Mouse (Mus musculus): Measurements from ENCODE around the gene Sft2d2.

Sft2d2 gene

GRCm38 (mm10) chr1:165193880-165194661, at the start of gene Sft2d2:
Gene Sft2d2, minus strand, starts transcription at chr1:165194438.
- WGBS = under 1% methylated on average over 69 of the region's 69 CpGs

GRCm38 (mm10) chr1:165236321-165237298, 42.4 kb upstream of the Sft2d2 start, which contains the start of gene Tiprl:
Gene Tiprl, minus strand, starts transcription at chr1:165236996.
- WGBS = under 1% methylated on average over 76 of the region's 76 CpGs

DNA sequence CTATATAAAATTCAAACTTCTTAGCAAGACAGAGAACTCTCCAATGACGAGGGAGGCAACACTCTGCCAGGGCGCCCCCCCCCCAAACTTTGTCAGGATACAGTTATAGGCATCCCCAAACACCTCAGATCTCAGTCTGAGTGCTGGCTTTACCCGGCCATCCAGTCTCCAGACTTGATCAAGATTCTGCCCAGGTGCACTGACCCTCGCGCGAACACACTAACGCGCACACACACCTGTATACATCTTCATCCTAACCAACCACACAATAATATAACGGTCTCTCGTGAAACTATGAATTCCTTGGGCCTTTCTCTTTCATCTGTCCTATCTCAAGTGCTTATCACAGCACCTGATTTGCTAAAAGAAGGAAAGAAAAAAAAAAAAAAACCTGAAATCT, 41.6 kb upstream of the Sft2d2 start:
- WGBS = 6% methylated on average over 10 of the region's 10 CpGs

- WGBS = 63% methylated on average over 2 of the region's 2 CpGs
Observed at GRCm38 (mm10) chr1:165233806-165234205, 39.6 kb upstream of the Sft2d2 start.

- WGBS = 97% methylated on average over 4 of the region's 4 CpGs
Observed at GRCm38 (mm10) chr1:165230691-165231090, 36.5 kb upstream of the Sft2d2 start.

GRCm38 (mm10) chr1:165229577-165229976, 35.3 kb upstream of the Sft2d2 start:
- WGBS = 93% methylated on average over 9 of the region's 9 CpGs

DNA sequence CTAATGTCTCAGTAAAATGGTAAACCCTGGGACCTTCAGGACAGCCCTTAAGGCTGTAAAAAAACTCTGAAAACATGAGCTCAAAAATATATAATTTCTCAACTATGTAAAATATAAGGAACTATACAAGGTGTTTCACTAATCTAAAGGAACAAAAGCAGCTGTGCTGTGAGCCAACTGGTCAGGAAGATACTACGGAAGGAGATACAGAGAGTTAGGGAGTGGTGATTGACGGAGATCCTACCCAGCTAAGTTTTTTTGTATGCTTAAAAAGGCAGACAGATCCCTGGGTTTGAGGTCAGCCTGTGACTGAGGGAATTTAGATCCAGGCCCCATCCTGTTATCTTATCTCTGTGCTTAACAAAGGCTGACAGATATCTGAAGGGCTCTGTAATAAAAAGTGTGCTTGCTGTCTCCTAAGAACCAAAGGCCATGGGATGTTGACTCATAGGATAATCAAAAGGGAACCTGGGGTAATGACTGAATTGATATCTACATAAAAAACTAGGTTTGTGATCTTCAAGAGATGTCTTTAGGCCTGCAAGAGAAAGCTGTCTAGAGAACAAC, 22.9 kb upstream of the Sft2d2 start:
- 94% methylated on average over 2 of the region's 2 CpGs for WGBS

DNA sequence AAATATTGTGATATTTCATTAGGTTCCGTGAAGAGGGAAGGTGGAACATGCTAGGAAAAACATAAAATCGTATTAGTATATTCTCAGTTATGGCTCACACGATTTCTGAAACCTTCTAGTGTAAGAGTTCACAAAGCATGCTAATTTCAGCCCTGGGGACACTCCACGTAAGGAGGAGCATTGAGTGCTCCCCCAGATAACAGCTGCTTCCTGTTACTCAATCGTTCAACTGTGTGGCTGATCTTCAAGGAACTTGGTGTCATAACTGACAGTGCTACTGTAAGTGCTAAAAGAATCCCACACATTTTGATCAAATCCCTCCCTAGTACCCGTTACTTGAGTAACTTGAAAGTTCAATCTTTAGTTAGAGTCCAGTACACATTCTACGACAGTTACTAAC, 21.6 kb upstream of the Sft2d2 start:
- WGBS = 67% methylated on average over 7 of the region's 7 CpGs

GRCm38 (mm10) chr1:165205591-165205990, 11.4 kb upstream of the Sft2d2 start:
- WGBS = 39% methylated on average over 2 of the region's 2 CpGs

DNA sequence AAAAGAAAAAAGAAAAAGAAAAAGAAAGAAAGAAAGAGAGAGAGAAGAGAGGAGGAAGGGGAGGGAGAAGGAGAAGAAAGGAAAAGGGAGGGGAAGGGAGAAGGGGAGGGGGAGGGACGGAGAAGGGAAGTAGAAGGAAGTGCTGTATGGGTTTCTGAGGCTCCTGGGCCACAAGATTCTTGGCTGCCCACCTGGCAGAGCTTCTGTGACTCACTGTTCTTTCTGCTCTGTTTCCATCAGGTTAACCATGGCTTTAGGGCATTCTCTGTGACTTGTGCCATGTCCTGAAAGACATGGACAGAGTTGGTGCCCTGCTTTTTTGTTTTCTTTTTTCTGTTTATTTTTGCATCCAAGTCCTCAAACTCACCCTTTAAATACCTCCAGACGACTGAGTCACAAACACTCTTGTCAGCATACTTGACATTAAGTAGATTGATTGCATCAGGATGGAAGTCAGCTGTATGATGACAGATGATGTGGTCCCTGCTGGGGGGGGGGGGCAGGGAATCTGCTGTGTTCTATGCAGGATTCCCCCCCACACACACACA, 9.3 kb upstream of the Sft2d2 start:
- WGBS = 62% methylated on average over 2 of the region's 2 CpGs

- WGBS = 86% methylated on average over 4 of the region's 4 CpGs
Observed at GRCm38 (mm10) chr1:165201445-165202012, 7.3 kb upstream of the Sft2d2 start.

- 62% methylated on average over 8 of the region's 8 CpGs for WGBS
Observed at GRCm38 (mm10) chr1:165200748-165201147, 6.5 kb upstream of the Sft2d2 start.

- WGBS = 82% methylated on average over 3 of the region's 3 CpGs
Observed at GRCm38 (mm10) chr1:165199639-165200038, 5.4 kb upstream of the Sft2d2 start.

DNA sequence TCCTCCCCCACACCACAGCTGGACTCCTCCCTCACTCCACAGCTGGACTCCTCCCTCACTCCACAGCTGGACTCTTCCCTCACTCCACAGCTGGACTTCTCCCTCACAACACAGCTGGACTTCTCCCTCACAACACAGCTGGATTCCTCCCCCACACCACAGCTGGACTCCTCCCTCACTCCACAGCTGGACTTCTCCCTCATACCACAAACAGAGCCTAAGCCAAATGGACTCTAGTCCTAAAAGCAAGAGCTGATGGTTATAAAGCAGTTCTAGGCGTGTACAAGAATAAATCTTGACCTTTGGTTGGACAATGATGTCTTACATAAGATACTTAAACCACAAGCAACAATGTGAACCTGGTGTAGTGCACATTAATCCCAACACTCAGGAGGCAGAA, 4.7 kb upstream of the Sft2d2 start:
- WGBS = 89% methylated on average over 1 of the region's 1 CpGs

DNA sequence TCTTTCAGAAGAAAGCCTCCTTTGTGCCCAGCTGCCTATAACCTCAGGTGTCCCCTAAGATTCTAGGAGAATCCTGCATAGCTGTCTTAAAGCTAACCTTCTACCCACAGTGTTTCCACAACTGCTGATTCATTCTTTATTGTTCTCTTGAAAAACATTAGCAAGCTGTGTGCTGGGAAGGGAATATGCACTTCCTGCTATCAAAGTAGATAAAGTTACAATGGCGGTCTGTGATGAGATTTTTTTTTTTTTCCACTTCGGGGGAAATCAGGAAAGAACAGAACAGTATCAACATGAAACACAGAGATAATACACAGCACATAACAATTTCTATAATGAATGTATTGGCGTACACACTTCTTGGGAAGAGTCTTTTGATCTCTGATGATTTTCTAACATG, 3.6 kb upstream of the Sft2d2 start:
- 66% methylated on average over 3 of the region's 3 CpGs for WGBS

- 74% methylated on average over 3 of the region's 3 CpGs for WGBS
Observed at GRCm38 (mm10) chr1:165195396-165195960, 1.2 kb upstream of the Sft2d2 start.

- WGBS = 12% methylated on average over 5 of the region's 5 CpGs
Observed at GRCm38 (mm10) chr1:165194662-165195013, 400 bp upstream of the Sft2d2 start.

- WGBS = 39% methylated on average over 7 of the region's 7 CpGs
Observed at GRCm38 (mm10) chr1:165193426-165193825, 812 bp downstream of the Sft2d2 start.

DNA sequence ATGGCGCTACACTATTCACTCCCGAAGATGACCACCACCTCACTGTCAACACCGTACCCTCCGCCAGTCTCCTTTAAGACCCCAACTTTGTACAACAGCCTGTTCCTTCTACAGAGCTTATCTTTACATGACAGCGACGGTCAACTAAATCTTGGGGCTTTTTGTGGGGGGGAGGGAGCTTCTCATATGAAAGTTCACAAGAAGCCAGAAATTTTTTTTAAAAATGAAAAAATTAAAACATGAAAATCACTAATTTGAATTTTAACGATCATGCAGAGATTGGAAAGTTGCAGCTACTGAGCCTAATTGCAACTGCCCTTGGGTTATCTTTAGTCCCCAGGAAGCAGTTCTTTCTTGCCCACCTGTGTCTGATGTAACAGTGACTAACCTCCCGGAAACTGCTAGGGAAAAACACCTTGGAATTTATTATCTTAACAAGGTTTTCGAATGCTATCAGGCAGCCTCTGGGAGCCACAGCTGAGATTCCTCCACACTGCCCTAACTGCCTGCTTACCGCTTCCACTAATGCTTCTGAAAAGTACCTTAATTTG, 1.4 kb downstream of the Sft2d2 start:
- WGBS = 78% methylated on average over 10 of the region's 10 CpGs

- 63% methylated on average over 4 of the region's 4 CpGs for WGBS
Observed at GRCm38 (mm10) chr1:165192102-165192501, 2.1 kb downstream of the Sft2d2 start.

- WGBS = 28% methylated on average over 13 of the region's 13 CpGs
Observed at GRCm38 (mm10) chr1:165191611-165192010, 2.6 kb downstream of the Sft2d2 start.
